Mouse (Mus musculus) left cerebral cortex, adult 2 months (tissue): ENCODE results near the gene Utrn. TPM values are rescaled to one million over a fixed set of nuclear protein-coding genes. Genes with fewer than 3 reads are reported as not detected.

Experiments
- DNase-seq, 2 experiments: peaks; one replicate each; pipeline ENCODE4 v3.0.0; 2021 to 2022; ENCODE audit warnings: low spot score in 2 of 2, mixed read lengths in 1 of 2; ENCODE audit errors: extremely low spot score in 1 of 2
- H3K27ac ChIP-seq: fragments of 200-600 bp; 2 replicates; pipeline ENCODE4 v1.8.1; 2022
- H3K4me3 ChIP-seq: fragments of 200-600 bp; 2 replicates; pipeline ENCODE4 v1.8.1; 2022
- CTCF ChIP-seq: fragments of 200-600 bp; IDR thresholded peaks from 2 replicates; pipeline ENCODE4 v1.8.1; 2022; ENCODE audit warnings: antibody characterized with exemption, mild to moderate bottlenecking, moderate library complexity
- intact Hi-C: fragments of 180-260 bp; cut with DNase I; formaldehyde crosslinking; loops from one replicate; pipeline ENCODE4 v1.15.1; 2025
- total RNA-seq, 2 experiments: library from RNA; stranded (reverse); gene quantifications; 2 replicates each; pipeline ENCODE4 v1.2.3; 2021

Gene Utrn
- total RNA-seq, 2 experiments from 2014 or later: 65.4 to 69.3 TPM

DNA sequence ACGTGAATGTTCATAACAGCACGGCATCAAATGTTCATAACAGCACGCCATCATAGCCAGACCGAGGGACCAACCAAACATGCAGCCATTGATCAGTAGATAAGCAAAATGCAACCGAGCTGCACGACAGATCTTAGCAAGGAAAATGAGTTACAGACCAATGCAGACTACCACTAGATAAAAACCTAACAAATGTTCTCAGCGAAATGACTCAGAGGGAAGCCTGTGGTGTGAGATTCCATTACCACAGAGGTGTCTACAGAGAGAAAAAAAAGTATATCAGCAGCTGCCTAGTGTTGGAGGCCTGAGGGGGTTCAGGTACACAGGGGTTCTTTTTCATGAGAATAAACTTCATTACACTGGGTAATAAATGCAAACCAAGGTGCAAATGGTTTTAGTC, 363.6 kb downstream of the Utrn start:
- Histone ChIP-seq H3K27ac (no peak overlapping the region), H3K4me3 (no peak overlapping the region)
- DNase-seq: no peak
- intact Hi-C loops: no loop called here
- no peak for TF ChIP-seq CTCF

DNA sequence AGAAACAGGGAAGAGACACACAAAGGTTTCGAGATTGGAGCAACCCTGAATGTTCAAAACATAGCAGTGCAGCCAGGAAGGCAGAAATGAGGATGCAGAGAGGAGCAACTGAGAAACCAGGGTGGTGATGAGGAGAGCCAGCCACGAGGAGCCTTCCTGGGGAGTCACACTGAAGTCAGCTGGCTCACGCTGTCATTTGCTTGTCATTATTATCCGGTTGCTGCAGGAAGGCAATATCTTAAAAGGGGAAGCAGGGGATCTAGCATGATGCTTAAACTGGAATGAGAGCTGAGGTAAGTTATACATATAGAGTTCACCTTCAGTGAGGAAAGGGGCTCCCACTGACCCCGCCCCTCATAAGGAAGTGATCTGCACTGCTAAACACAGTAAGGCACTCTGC, 368.7 kb downstream of the Utrn start:
- Histone ChIP-seq H3K4me3 (no peak overlapping the region), H3K27ac (no peak overlapping the region)
- DNase-seq: no peak
- intact Hi-C loops: no loop called here
- no peak for TF ChIP-seq CTCF

DNA sequence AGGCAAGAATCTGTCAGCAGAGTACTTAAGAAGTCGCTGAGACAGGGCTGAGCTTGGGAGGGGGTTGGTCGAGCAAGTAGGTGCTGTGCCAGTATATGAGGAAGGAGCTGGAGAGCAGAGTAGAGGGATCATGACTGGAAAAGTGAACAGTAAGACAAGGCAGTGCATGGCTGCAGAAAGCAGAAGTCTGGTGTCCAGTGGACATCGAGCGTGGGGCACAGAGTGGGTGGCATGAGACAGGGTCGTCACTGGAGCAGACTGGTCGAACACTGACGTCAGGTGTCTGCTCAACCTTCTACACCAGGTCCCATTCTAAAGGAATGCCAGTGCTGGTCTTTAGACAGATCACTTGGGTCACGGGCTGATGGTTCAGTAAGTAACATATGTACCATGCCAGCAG, 371.6 kb downstream of the Utrn start:
- TF ChIP-seq CTCF: no peak
- H3K27ac ChIP-seq: no peak overlapping the region
- intact Hi-C loops: no loop called here
- no peak overlapping the region for H3K4me3 ChIP-seq
- DNase-seq: no peak

DNA sequence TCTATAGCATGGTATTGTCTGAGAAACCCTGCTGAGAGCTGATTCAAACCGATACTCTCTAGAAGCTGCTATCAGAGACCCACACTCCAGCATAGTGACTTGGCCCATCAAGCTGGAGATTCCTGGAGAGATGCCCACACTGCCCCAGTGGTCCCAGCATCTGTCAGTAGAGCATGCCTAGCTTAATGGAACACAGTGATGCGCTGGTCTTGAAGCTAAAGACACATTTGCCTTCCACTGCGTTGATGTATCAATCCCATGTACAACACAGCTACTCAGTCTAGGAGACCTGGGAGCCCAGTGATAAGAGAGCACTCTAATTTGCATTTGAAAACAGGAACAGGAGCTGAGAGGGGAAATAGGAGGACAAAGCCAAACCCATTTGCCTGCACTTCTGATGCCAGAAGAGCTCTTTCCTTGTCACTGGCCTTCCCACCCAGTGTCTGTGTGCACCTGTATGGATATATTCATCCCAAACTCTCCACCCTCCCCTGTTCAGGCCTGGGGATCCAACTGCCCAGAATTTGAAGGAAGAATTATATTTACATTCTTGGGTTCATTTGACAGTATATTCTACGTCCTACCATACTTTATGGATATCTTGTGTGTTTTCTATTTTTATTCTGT, 379.5 kb downstream of the Utrn start:
- TF ChIP-seq CTCF: no peak
- H3K4me3 ChIP-seq: no peak overlapping the region
- DNase-seq: no peak
- intact Hi-C loops: no loop called here
- H3K27ac ChIP-seq: no peak overlapping the region

DNA sequence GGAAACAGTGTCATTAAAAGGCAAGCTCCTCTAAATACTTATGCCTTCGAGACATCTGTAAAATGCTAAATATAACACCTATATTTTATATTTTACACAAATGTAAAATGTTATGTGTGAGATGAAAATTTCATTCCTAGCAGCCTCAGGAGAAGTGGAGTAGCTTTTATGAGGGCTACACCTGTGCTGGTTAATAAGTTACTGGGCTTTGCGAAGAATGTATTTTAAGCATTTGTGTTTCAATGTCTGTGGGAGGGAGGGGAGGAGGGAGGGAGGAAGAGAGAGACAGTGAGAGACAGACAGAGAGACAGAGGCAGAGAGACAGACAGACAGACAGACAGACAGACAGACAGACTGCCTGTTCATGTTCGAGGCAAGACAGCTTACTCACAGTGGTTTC, 380.6 kb downstream of the Utrn start:
- no peak for TF ChIP-seq CTCF
- intact Hi-C loops: no loop called here
- Histone ChIP-seq H3K27ac (no peak overlapping the region), H3K4me3 (no peak overlapping the region)
- DNase-seq: no peak

DNA sequence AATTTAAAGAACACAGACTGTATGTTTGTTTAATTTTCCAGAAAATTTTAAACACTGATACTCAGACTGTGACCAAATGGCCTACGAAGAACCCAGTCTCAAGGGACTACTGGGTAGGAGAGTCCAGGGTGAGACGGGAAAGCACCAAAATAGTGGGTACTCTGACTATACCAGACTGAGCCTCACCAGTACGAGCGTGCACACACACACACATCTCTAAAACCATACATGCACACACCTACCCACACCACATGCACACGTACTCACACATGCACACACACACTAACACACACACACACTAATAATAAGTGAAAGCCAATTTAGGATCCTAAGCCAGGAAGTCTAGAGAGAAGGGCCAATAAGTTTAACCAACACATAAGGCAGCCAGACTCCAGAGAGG, 381.0 kb downstream of the Utrn start:
- no peak for TF ChIP-seq CTCF
- Histone ChIP-seq H3K4me3 (no peak overlapping the region), H3K27ac (no peak overlapping the region)
- DNase-seq: no peak
- intact Hi-C loops: no loop called here

DNA sequence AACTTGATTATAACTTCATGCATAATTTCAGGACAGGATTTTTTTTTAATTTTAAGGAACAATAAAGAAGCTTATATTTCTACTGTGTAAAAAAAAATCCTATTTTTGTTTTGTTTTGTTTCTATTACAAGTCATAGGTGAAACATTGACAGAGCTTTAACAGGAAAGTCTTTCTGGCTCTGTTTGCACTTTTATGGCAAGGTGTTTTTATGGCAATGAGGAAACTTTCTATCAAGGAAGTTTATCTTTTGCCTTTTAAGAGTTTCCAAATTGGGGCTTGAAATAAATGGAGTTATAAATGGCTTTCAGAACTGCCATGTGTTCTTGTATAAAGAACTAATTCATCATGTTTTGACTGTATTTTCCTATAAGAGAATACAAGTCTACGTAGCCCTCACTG, 385.7 kb downstream of the Utrn start:
- Histone ChIP-seq H3K4me3 (no peak overlapping the region), H3K27ac (no peak overlapping the region)
- intact Hi-C loops: no loop called here
- no peak for DNase-seq
- TF ChIP-seq CTCF: no peak

DNA sequence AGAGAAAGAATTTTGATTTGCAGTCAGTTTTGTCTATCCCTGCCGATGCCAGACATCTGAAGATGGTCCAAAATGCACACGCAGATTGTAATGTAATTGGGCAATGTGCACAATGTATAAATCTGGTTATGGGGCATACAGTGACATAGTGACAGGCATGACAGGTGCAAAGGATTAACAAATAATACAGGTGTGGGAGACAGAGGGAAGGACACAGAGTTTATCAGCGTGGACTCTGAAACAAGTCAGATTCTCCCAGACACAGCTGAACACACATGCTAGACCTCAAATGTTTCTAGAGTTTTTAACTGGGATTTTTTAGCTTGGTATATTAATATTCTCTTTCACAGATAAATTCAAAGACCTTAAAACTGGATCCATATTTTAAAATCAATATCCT, 386.2 kb downstream of the Utrn start:
- no peak for TF ChIP-seq CTCF
- H3K27ac ChIP-seq: no peak overlapping the region

DNA sequence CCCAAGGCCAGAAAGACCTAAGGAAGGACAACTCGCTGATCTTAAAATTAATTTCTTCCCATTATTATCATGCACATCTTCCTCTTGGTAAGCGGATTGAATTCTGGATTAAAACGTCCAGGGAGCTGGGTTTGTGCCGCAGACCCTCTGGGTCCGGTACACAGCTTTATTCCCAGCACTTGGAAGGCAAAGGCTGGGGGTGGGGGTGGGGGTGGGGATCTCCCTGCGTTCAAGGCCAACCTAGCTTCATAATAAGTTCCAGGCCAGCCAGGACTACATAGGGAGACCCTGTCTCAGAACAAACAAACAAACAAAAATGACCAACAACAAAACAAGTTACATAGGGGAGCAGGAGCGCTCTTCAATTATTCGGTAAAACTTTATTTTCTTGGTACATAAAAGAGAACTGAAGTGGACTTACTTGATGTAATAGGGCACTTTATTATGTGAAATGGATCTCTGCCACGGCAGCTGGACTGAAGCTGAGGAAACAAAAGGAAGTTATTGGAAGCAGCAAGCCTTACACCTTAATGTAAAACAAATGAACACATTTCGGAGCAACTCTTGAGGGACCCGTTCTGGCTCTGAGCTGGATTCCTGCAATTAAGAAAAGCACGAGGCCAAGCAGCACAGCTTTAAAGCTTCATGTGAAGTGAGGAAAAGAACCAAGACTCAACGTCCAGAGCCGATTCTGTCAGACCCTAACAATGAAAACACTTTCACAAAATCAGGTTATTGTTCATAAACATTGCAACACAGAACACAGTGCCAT, 394.1 kb downstream of the Utrn start:
- intact Hi-C loops: no loop called here
- Histone ChIP-seq H3K4me3 (no peak overlapping the region), H3K27ac (no peak overlapping the region)
- no peak for DNase-seq
- TF ChIP-seq CTCF: no peak

More for the DNA sequence above, 386.2 kb downstream of the Utrn start:
- no peak for DNase-seq
- no peak overlapping the region for H3K4me3 ChIP-seq
- intact Hi-C loops: no loop called here

DNA sequence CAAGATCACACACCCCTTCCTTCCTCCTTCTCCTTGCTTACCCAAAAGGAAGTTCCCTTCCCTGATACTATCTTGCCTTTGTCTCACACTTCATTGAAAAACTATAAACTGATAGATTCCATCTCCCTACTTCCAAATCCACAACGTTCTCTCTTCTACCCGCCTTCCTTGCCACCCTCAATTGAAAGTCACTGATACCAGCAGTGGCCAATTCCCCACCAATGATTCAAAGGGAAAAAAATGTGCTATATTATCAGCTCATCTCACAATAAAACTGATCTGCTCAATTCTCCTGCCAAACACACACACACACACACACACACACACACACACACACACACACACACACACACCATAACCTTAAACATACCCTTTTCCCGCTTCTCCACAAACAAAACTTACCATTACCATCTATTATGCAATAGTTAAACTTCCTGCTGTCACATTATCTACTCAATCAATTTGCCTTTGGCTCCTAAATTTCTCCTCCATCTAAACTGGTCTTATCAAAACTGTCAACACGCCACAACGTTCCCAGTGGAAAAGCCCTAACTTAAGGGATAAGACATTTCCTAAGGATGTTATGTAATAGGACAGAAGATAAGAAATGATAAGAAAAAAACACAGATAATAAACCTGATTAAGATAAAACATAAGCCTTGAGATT, 399.6 kb downstream of the Utrn start:
- H3K27ac ChIP-seq: no peak overlapping the region
- no peak for DNase-seq
- H3K4me3 ChIP-seq: no peak overlapping the region
- intact Hi-C loops: no loop called here
- TF ChIP-seq CTCF: no peak

DNA sequence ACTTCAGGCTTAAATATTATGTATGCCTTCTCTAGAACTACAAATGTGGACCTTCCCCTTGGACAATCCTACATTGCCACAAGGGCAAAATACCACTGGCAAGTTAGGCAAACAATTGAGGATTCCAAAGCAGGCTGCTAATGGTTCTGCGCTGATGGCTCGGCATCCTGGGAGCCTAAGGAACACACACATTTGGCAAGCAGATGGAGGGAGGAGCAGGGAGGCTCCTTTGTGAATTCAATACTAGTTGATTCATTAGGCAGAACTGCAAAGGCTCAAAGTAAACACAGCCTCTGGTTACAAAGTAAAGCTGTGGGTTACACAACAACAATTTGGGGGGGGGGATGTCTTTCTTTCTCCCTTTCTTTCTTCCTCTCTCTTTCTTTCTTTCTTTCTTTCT, 401.6 kb downstream of the Utrn start:
- intact Hi-C loops: no loop called here
- Histone ChIP-seq H3K27ac (no peak overlapping the region), H3K4me3 (no peak overlapping the region)
- DNase-seq: no peak
- no peak for TF ChIP-seq CTCF

DNA sequence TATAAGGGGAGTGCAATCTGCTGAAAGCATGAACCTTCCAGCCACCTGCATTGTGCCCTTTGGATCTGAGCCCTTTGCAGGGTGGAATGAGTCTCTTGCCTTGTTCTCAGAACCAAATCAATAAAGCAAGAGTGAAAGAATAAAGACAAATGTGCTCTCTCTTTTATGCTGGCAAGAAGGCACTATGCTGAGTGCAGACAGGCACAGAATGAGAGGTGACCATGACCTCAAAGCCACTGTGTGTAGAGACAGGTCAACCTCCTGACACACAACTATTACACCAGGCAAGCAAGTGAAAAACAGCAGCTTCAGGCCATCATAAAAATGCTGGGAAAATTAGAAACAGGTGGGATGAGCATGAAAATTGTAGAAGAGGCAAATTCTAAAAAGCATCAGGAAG, 408.2 kb downstream of the Utrn start:
- no peak overlapping the region for H3K4me3 ChIP-seq
- no peak for TF ChIP-seq CTCF
- intact Hi-C loops: no loop called here

DNA sequence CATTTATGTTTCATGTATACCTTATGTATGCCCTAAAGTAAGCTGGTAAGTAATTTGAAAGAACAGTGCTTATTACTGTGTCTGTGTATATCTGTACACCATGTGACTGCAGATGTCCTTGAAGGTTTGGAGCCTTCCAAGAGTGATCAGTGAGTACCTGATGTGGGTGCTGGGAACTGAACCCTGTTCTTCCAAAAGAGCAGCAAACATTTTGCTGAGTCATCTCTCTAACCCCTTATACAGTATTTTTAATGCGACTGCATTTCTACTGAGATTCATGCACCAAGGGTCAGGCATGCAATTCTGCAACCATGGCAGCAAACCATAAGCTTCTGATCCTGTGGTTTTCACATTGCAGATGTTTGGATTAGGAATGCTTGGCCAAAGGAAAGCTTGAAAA, 412.3 kb downstream of the Utrn start:
- TF ChIP-seq CTCF: no peak
- intact Hi-C loops: no loop called here
- Histone ChIP-seq H3K4me3 (no peak overlapping the region), H3K27ac (no peak overlapping the region)
- no peak for DNase-seq

More for the DNA sequence above, 408.2 kb downstream of the Utrn start:
- no peak for DNase-seq
- no peak overlapping the region for H3K27ac ChIP-seq
